Mouse (Mus musculus): Measurements from ENCODE around the gene Slc39a7. TPM values are rescaled to one million over a fixed set of nuclear protein-coding genes. Genes with fewer than 3 reads are reported as not detected.

Gene Slc39a7
- total and polyA plus RNA-seq, 2 experiments = 54.7 to 115 TPM

GRCm38 (mm10) chr17:34029890-34030595, 1.4 kb downstream of the Slc39a7 start:
- Histone ChIP-seq H3K4me1 (ENCODE audit: control insufficient read depth, insufficient read depth, low read length) (peaks cover 29% of the 10 kb centered on the region), H3K36me3 (ENCODE audit: control insufficient read depth, insufficient read depth, low read length) (peaks cover 4% of the 10 kb centered on the region; the same call in 1 of the 2 replicates), H3K27ac (replicated peaks; ENCODE audit: insufficient read depth, low read depth, low read length) (no peak overlapping the region), H3K9ac (ENCODE audit: low read depth, low read length) (peak overlapping the region; percentile 91), H3K79me2 (ENCODE audit: control insufficient read depth, insufficient read depth, low read length) (peaks cover 29% of the 10 kb centered on the region), H3K27me3 (ENCODE audit: control insufficient read depth, insufficient read depth, low read length) (no peaks in the 10 kb centered on the region), H3K4me3 (ENCODE audit: insufficient read depth, low read depth, low read length) (peak overlapping the region; percentile 87; the same call in 1 of the 2 replicates)
- 71% methylated on average over 21 of the region's 21 CpGs for WGBS
- no peak for DNase-seq (ENCODE audit: extremely low read depth, low read depth, low spot score)
- TF ChIP-seq CTCF (IDR thresholded peaks at IDR 0.05; ENCODE audit: low read depth, low read length) (no peak), POLR2A (IDR thresholded peaks at IDR 0.05; ENCODE audit: extremely low read depth, insufficient read depth, low read length) (no peak)

- DNase-seq (ENCODE audit: extremely low read depth, low read depth, low spot score) = no peak
- Histone ChIP-seq H3K4me3 (ENCODE audit: insufficient read depth, low read depth, low read length) (no peak overlapping the region), H3K9ac (ENCODE audit: low read depth, low read length) (no peak overlapping the region), H3K79me2 (ENCODE audit: control insufficient read depth, insufficient read depth, low read length) (peaks cover 29% of the 10 kb centered on the region), H3K4me1 (ENCODE audit: control insufficient read depth, insufficient read depth, low read length) (peaks cover 29% of the 10 kb centered on the region), H3K36me3 (ENCODE audit: control insufficient read depth, insufficient read depth, low read length) (peaks cover 4% of the 10 kb centered on the region; the same call in 1 of the 2 replicates), H3K27me3 (ENCODE audit: control insufficient read depth, insufficient read depth, low read length) (no peaks in the 10 kb centered on the region), H3K27ac (replicated peaks; ENCODE audit: insufficient read depth, low read depth, low read length) (no peak overlapping the region)
- no peak for TF ChIP-seq POLR2A (IDR thresholded peaks at IDR 0.05; ENCODE audit: extremely low read depth, insufficient read depth, low read length)
- no peak for TF ChIP-seq CTCF (IDR thresholded peaks at IDR 0.05; ENCODE audit: low read depth, low read length)
- 85% methylated on average over 18 of the region's 18 CpGs for WGBS
These were observed 2.2 kb downstream of the Slc39a7 start for GRCm38 (mm10) chr17:34029150-34029889.

GRCm38 (mm10) chr17:34028501-34029149, 2.9 kb downstream of the Slc39a7 start:
- Histone ChIP-seq H3K9ac (ENCODE audit: low read depth, low read length) (no peak overlapping the region), H3K27me3 (ENCODE audit: control insufficient read depth, insufficient read depth, low read length) (no peaks in the 10 kb centered on the region), H3K79me2 (ENCODE audit: control insufficient read depth, insufficient read depth, low read length) (peaks cover 29% of the 10 kb centered on the region), H3K4me3 (ENCODE audit: insufficient read depth, low read depth, low read length) (no peak overlapping the region), H3K4me1 (ENCODE audit: control insufficient read depth, insufficient read depth, low read length) (peaks cover 33% of the 10 kb centered on the region), H3K27ac (replicated peaks; ENCODE audit: insufficient read depth, low read depth, low read length) (no peak overlapping the region), H3K36me3 (ENCODE audit: control insufficient read depth, insufficient read depth, low read length) (peaks cover 4% of the 10 kb centered on the region; the same call in 1 of the 2 replicates)
- TF ChIP-seq POLR2A (IDR thresholded peaks at IDR 0.05; ENCODE audit: extremely low read depth, insufficient read depth, low read length) (no peak), CTCF (IDR thresholded peaks at IDR 0.05; ENCODE audit: low read depth, low read length) (no peak)
- WGBS = 79% methylated on average over 17 of the region's 17 CpGs
- DNase-seq (ENCODE audit: extremely low read depth, low read depth, low spot score) = no peak

- Histone ChIP-seq H3K4me1 (ENCODE audit: control insufficient read depth, insufficient read depth, low read length) (peaks cover 28% of the 10 kb centered on the region), H3K9ac (ENCODE audit: low read depth, low read length) (peak within 1 kb of the TSS; percentile 84), H3K27ac (replicated peaks; ENCODE audit: insufficient read depth, low read depth, low read length) (peak within 1 kb of the TSS; percentile 77), H3K79me2 (ENCODE audit: control insufficient read depth, insufficient read depth, low read length) (peaks cover 27% of the 10 kb centered on the region), H3K27me3 (ENCODE audit: control insufficient read depth, insufficient read depth, low read length) (no peaks in the 10 kb centered on the region), H3K36me3 (ENCODE audit: control insufficient read depth, insufficient read depth, low read length) (peaks cover 4% of the 10 kb centered on the region; the same call in 1 of the 2 replicates), H3K4me3 (ENCODE audit: insufficient read depth, low read depth, low read length) (peak within 1 kb of the TSS; percentile 85)
- TF ChIP-seq CTCF (IDR thresholded peaks at IDR 0.05; ENCODE audit: low read depth, low read length) (peak; percentile 37; the same call in 1 of the 2 replicates), POLR2A (IDR thresholded peaks at IDR 0.05; ENCODE audit: extremely low read depth, insufficient read depth, low read length) (peak; percentile 87; the same call in 1 of the 2 replicates)
- peak; percentile 81 for DNase-seq (ENCODE audit: extremely low read depth, low read depth, low spot score)
- WGBS = 1% methylated on average over 47 of the region's 49 CpGs
These were observed 3.7 kb downstream of the Slc39a7 start, which contains the start of gene H2-Ke6 for GRCm38 (mm10) chr17:34027656-34028223. Gene H2-Ke6, minus strand, starts transcription at chr17:34028060.

- peak overlapping the region; percentile 77 for H3K27ac ChIP-seq (replicated peaks; ENCODE audit: insufficient read depth, low read depth, low read length)
- peaks cover 4% of the 10 kb centered on the region; the same call in 1 of the 2 replicates for H3K36me3 ChIP-seq (ENCODE audit: control insufficient read depth, insufficient read depth, low read length)
- DNase-seq (ENCODE audit: extremely low read depth, low read depth, low spot score) = peak; percentile 55
- H3K4me3 ChIP-seq (ENCODE audit: insufficient read depth, low read depth, low read length) = peak overlapping the region; percentile 85
- peak overlapping the region; percentile 84 for H3K9ac ChIP-seq (ENCODE audit: low read depth, low read length)
- peaks cover 28% of the 10 kb centered on the region for H3K4me1 ChIP-seq (ENCODE audit: control insufficient read depth, insufficient read depth, low read length)
- TF ChIP-seq POLR2A (IDR thresholded peaks at IDR 0.05; ENCODE audit: extremely low read depth, insufficient read depth, low read length) = no peak
- 0 out of 2 replicates have a peak, but pooled peaks have one; percentile 1 for TF ChIP-seq CTCF (IDR thresholded peaks at IDR 0.05; ENCODE audit: low read depth, low read length)
- 20% methylated on average over 36 of the region's 36 CpGs for WGBS
- peaks cover 20% of the 10 kb centered on the region for H3K79me2 ChIP-seq (ENCODE audit: control insufficient read depth, insufficient read depth, low read length)
- no peaks in the 10 kb centered on the region for H3K27me3 ChIP-seq (ENCODE audit: control insufficient read depth, insufficient read depth, low read length)
These were observed 4.4 kb downstream of the Slc39a7 start for GRCm38 (mm10) chr17:34026917-34027655.
